Mouse (Mus musculus): ENCODE data around the gene Cxxc4. TPM values are rescaled to one million over a fixed set of nuclear protein-coding genes. Genes with fewer than 3 reads are reported as not detected.

Cxxc4 gene
- 4.8 and 6.3 TPM in 2 replicates for polyA plus RNA-seq (2021; fragmentation: Nextera tagmentation)
- long read RNA-seq, experiment 1, full-length matches to known transcripts = 2 of 14 reads
- long read RNA-seq, experiment 1, partial matches to known transcripts = 6 of 14 reads
- long read RNA-seq, experiment 1, other reads (novel, unspliced or antisense) = 6 of 14 reads
- long read RNA-seq, experiment 2, full-length matches to known transcripts = 3 of 13 reads
- long read RNA-seq, experiment 2, partial matches to known transcripts = 6 of 13 reads
- long read RNA-seq, experiment 2, other reads (novel, unspliced or antisense) = 4 of 13 reads

GRCm38 (mm10) chr3:134236414-134237112, at the start of gene Cxxc4:
Gene Cxxc4 (plus strand): TSS chr3:134236484.

Small RNA genes lying within 50 kb of the gene (microRNA-seq; reads per million reads assigned to microRNA genes)
- not detected for gene Mir1895
